24 mouse cellular contexts compared by ENCODE assay signal in the genomic region with DNA sequence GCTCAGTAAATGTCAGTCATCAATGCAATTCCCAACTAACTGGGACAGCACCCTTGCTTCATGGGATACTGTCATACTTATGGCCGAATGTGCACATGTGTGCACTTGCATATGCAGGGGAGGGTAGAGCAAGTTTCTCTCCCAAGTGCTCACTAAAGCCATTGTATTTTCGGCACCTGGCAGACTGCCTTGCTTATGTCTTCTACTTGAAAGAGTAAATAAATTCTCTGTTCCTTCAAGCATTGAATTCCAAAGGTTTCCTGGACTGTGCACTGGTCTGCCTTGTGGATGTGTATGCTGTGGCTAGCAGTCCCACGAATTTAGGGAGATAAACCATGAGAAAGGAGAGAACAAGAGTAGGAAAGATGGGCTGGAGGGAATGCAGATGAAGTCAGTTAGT. TPM values are rescaled to one million over a fixed set of nuclear protein-coding genes. Genes with fewer than 3 reads are reported as not detected.
DNase-seq lines count a peak whose midpoint lies in the region; ATAC-seq and TF ChIP-seq lines count a peak whose summit lies in the region.
"Had no signal": no experiment of that assay in that cellular context is flagged by ENCODE, and none has a peak within 500 bp of the region (broad histone marks: within the 10 kb centered on the region; RNA-seq: fewer than 3 reads in every experiment).

No protein-coding gene starts in this region.

- no peaks in the 10 kb centered on the region for H3K27me3 ChIP-seq in Patski
- no peaks in the 10 kb centered on the region for H3K27me3 ChIP-seq in liver, postnatal 0 days (ENCODE audit: insufficient read depth, low read length)
- H3K27me3 ChIP-seq: forebrain, embryonic 12.5 days; midbrain, embryonic 13.5 days; neural tube, embryonic 13.5 days had no signal

- CTCF ChIA-PET in Patski (lab: Charles Lee): no interaction called here

- no peak overlapping the region for H3K4me2 ChIP-seq in liver, postnatal 0 days (ENCODE audit: low read depth, low read length)
- H3K4me2 ChIP-seq: forebrain, embryonic 12.5 days; limb, embryonic 13.5 days; lung, embryonic 14.5 days; midbrain, embryonic 13.5 days; neural tube, embryonic 13.5 days had no signal

- DNase-seq in kidney, postnatal 14 days: peak; percentile 57
- no peak for DNase-seq in kidney, adult 8-10 months
- no peak for DNase-seq in Patski (ENCODE audit: low read depth, low spot score)
- peak; percentile 47 to 65 for DNase-seq in kidney, postnatal 36 days
- no peak for DNase-seq in liver, postnatal 0 days
- DNase-seq in gastrocnemius, postnatal 4 days (ENCODE audit: low spot score in 2 of 2): no peak
- no peak for DNase-seq in layer of hippocampus, adult 2 months (ENCODE audit: low spot score in 2 of 2)
- DNase-seq: adrenal gland, adult 2 months; adrenal gland, postnatal 36 days; B cell, adult 2 months; cerebellum, adult 18-20 months; cerebellum, postnatal 10 days; gastrocnemius, postnatal 10 days; heart, postnatal 14 days; lung, embryonic 14.5 days; thymus, adult 2 months; thymus, postnatal 36 days had no signal

- TF ChIP-seq CTCF in Patski (IDR thresholded peaks at IDR 0.05): no peak
- no peak for TF ChIP-seq CTCF in liver, postnatal 0 days (IDR thresholded peaks at IDR 0.05; ENCODE audit: low read depth)
- no peak for TF ChIP-seq CTCF in layer of hippocampus, adult 2 months (conservative IDR thresholded peaks at IDR 0.05)

- no peaks in the 10 kb centered on the region for H3K36me3 ChIP-seq in liver, postnatal 0 days (replicated peaks; ENCODE audit: insufficient read depth, low read length)
- H3K36me3 ChIP-seq: forebrain, embryonic 12.5 days; limb, embryonic 13.5 days; midbrain, embryonic 13.5 days; neural tube, embryonic 13.5 days had no signal

- no peaks in the 10 kb centered on the region for H3K9me3 ChIP-seq in liver, postnatal 0 days (ENCODE audit: low read length)
- H3K9me3 ChIP-seq: forebrain, embryonic 12.5 days; limb, embryonic 13.5 days had no signal

- POLR2A ChIA-PET in Patski (lab: Charles Lee): no interaction called here

- in situ Hi-C loops in Patski (cut with MboI; ENCODE audit: low pct_unique_long_range_greater_than_20kb): no loop called here

- H3K27ac ChIP-seq in liver, postnatal 0 days (ENCODE audit: low read depth): peak overlapping the region; percentile 44
- no peak overlapping the region for H3K27ac ChIP-seq in layer of hippocampus, adult 2 months
- H3K27ac ChIP-seq: forebrain, embryonic 12.5 days; limb, embryonic 13.5 days; midbrain, embryonic 13.5 days; neural tube, embryonic 13.5 days had no signal

- 66% methylated on average over 3 of the region's 3 CpGs for WGBS in liver, postnatal 0 days (ENCODE audit: insufficient replicate concordance)

- no peak overlapping the region for H3K4me3 ChIP-seq in liver, postnatal 0 days (ENCODE audit: low read depth, low read length)
- no peak overlapping the region for H3K4me3 ChIP-seq in layer of hippocampus, adult 2 months
- H3K4me3 ChIP-seq: erythroblast, embryonic 14.5 days; forebrain, embryonic 12.5 days; limb, embryonic 13.5 days; midbrain, embryonic 13.5 days; neural tube, embryonic 13.5 days had no signal

- peak; percentile 71 for ATAC-seq in Patski
- no peak for ATAC-seq in liver, postnatal 0 days
- ATAC-seq: activated CD4-positive, CD25-positive, alpha-beta regulatory T cell, adult 4 months; hindbrain, embryonic 16.5 days; midbrain, embryonic 13.5 days had no signal

- peaks cover 30% of the 10 kb centered on the region for H3K4me1 ChIP-seq in liver, postnatal 0 days (ENCODE audit: insufficient read depth)
- H3K4me1 ChIP-seq: forebrain, embryonic 12.5 days had no signal

- no peak overlapping the region for H3K9ac ChIP-seq in liver, postnatal 0 days (replicated peaks)
- H3K9ac ChIP-seq: forebrain, embryonic 12.5 days; limb, embryonic 13.5 days; lung, embryonic 14.5 days; midbrain, embryonic 13.5 days; neural tube, embryonic 13.5 days had no signal

- TF ChIP-seq EP300 in liver, postnatal 0 days (IDR thresholded peaks at IDR 0.05; ENCODE audit: low read depth): no peak

RNA-seq across cellular contexts. Expression of a gene that starts 52.5 kb away (rescaled TPM):
- 28.2 TPM for polyA plus RNA-seq in Patski (2021)
- 9.6 and 9.7 TPM in 2 replicates for polyA plus RNA-seq in liver, postnatal 0 days (2015; fragmentation: Nextera tagmentation; extraction: Ambion mirVana)
- total RNA-seq in gastrocnemius, postnatal 4 days (2021): 10 to 100 TPM; 37.0 to 37.7 TPM
- total RNA-seq in layer of hippocampus, adult 2 months (2021): 10 to 100 TPM; 55.9 to 59.9 TPM

RNA-seq across cellular contexts. Expression of a gene that starts 53.3 kb away (rescaled TPM):
- 0.37 TPM for polyA plus RNA-seq in Patski (2021)
- 10.3 and 10.6 TPM in 2 replicates for polyA plus RNA-seq in liver, postnatal 0 days (2015; fragmentation: Nextera tagmentation; extraction: Ambion mirVana)
- total RNA-seq in gastrocnemius, postnatal 4 days (2021): 1 to 10 TPM; 2.4 to 3.3 TPM
- 1 to 10 TPM; 2.8 TPM for total RNA-seq in layer of hippocampus, adult 2 months (2021)

Comparison
In these comparisons a context has a peak if more than half of its experiments do, and no peak if none do; other contexts are left out.
1. DNase-seq: peak in kidney, postnatal 14 days (single experiment) and kidney, postnatal 36 days (2 of 2); none in kidney, adult 8-10 months (0 of 2), Patski (single experiment), liver, postnatal 0 days (single experiment), gastrocnemius, postnatal 4 days (0 of 2) and layer of hippocampus, adult 2 months (0 of 2).